Mouse (Mus musculus) lung, embryonic 14.5 days (tissue): ENCODE measurements at regions not wholly inside any gene's neighbourhood (a gene's known extent, or its start where the extent isn't known, plus 50 kb on each side); places are given as distances from the start of the nearest gene placed in this dataset.
"Not testable (repeated sequence)": the region's sequence is repeated elsewhere in the genome, so short reads cannot be mapped to it uniquely, and the experiment has no call there.

Source experiments
- ATAC-seq: fragments of 200-750 bp; cut with Nextera tagmentation; 2 replicates; pipeline ENCODE4 v1.8.0; 2017; ENCODE audit warnings: mild to moderate bottlenecking, moderate TSS enrichment, moderate library complexity; ENCODE audit not compliant: insufficient read depth
- DNase-seq: peaks from one replicate; pipeline ENCODE4 v3.0.0-alpha.2; 2015
- H3K27ac ChIP-seq: fragments of 300-500 bp; sonication (generic); 2 replicates; pipeline ENCODE4 v1.5.1; 2014; ENCODE audit warnings: low read depth, mild to moderate bottlenecking, moderate library complexity
- H3K27me3 ChIP-seq: fragments of 300-500 bp; sonication (generic); 2 replicates; pipeline ENCODE4 v1.6.1; 2014; ENCODE audit warnings: low read length, control low read depth; ENCODE audit not compliant: insufficient read depth
- H3K36me3 ChIP-seq: fragments of 300-500 bp; sonication (generic); 2 replicates; pipeline ENCODE4 v1.6.1; 2014; ENCODE audit warnings: control low read depth; ENCODE audit not compliant: insufficient read depth
- H3K4me1 ChIP-seq: fragments of 300-500 bp; sonication (generic); 2 replicates; pipeline ENCODE4 v1.6.1; 2014; ENCODE audit warnings: antibody characterized with exemption, control low read depth; ENCODE audit not compliant: insufficient read depth
- H3K4me2 ChIP-seq: fragments of 300-500 bp; sonication (generic); 2 replicates; pipeline ENCODE4 v1.6.1; 2014; ENCODE audit warnings: mild to moderate bottlenecking
- H3K4me3 ChIP-seq: fragments of 300-500 bp; sonication (generic); 2 replicates; pipeline ENCODE4 v1.5.1; 2014; ENCODE audit warnings: low read depth, low read length
- H3K9ac ChIP-seq: fragments of 300-500 bp; sonication (generic); 2 replicates; pipeline ENCODE4 v1.6.1; 2014
- H3K9me3 ChIP-seq: fragments of 300-500 bp; sonication (generic); 2 replicates; pipeline ENCODE4 v1.6.1; 2016; ENCODE audit warnings: low read depth, low read length, control low read depth
- CTCF ChIP-seq: IDR thresholded peaks from 2 replicates; pipeline ENCODE4 v1.5.1; 2016; ENCODE audit warnings: antibody characterized with exemption, low read depth
- WGBS: fragments of 180-500 bp; shearing (Covaris S2); extraction: QIAGEN DNeasy Blood & Tissue Kit; methylation state at CpG from one replicate; pipeline ENCODE4 v1.1.7; 2014; 5-methylcytosine and 5-hydroxymethylcytosine counted together

DNA sequence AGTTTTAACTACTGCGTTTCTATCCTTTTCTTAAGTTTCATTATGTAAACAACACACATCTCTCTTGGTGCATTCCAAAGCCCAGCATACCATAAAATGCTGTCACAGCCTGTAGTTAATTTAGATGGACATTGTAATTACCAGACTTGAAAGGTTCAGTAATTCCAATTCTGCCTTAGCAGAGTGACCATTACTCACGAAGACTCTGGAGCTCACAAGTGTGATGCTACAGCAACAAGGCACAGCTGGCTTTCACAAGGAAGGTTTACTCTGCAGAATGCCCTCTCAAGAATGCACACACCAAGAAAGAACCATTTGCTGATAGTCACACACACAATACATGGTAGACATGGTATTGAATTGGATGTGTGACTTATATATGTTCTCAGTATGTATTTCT is 342.6 kb upstream of the Adamts5 start:
- no peak for DNase-seq
- TF ChIP-seq CTCF: no peak
- WGBS: 53% methylated on average over 2 of the region's 2 CpGs
- Histone ChIP-seq H3K27me3 (no peaks in the 10 kb centered on the region), H3K4me1 (no peaks in the 10 kb centered on the region), H3K9ac (no peak overlapping the region), H3K9me3 (no peaks in the 10 kb centered on the region), H3K27ac (no peak overlapping the region), H3K36me3 (no peaks in the 10 kb centered on the region), H3K4me2 (no peak overlapping the region), H3K4me3 (no peak overlapping the region)
- no peak for ATAC-seq

DNA sequence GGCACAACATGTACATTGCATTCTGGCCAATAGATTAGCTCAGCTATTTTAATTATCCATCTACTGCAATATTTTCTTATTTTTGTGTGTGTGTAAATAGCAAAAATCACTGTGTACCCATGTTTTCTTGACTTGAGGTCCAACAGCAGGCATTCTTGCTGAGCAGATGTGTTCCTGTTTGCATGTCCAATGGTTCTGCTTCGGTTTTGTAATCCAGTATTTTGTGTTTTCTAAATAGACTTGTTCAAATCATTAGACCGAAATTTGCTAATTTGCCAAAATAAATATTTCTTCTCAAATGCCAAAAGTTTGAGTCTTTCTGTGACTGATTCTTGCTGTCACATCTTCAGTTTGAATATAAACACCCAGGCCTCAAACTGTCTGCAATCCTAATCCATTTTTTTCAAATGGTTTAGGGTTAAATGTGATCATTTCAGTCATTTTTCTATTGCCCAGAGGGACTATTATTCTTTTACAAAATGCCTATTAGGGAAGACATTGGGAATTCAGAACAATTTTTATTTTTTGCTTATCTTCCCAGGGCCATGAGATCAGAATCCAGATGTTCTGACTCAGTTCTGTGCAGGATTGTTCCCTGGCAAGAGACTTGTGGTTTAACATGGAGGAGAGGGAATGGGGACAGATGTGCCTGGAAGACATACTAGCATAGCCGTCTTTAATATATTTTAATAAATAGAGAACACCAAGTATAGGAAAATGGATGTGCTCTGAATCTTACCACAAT is 341.3 kb upstream of the Adamts5 start:
- Histone ChIP-seq H3K4me3 (no peak overlapping the region), H3K27ac (no peak overlapping the region), H3K9ac (no peak overlapping the region), H3K4me1 (no peaks in the 10 kb centered on the region), H3K9me3 (no peaks in the 10 kb centered on the region), H3K4me2 (no peak overlapping the region), H3K27me3 (no peaks in the 10 kb centered on the region), H3K36me3 (no peaks in the 10 kb centered on the region)
- TF ChIP-seq CTCF: no peak
- DNase-seq (peak; percentile 41), ATAC-seq (no peak)
- WGBS: 47% methylated on average over 3 of the region's 3 CpGs

DNA sequence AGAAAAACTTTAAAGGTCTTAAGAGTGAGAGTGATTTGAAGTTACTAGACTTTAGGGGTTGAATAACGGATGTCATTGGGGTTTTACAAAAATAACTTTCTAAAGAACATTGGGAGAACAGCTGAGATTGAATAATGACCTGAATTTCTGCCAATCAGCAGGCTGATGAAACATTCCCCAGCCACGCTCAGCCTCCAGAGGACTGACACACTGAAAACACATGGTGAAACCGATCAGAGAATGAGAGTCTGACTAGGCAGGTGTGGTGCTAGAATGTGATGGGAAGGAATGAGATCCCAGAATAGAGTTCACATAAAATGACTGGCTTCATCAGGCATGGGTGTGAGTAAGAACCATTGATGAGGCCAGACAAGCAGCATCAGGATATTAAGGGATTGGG is 321.4 kb upstream of the Adamts5 start:
- no peak for TF ChIP-seq CTCF
- 58% methylated on average over 3 of the region's 3 CpGs for whole genome bisulfite sequencing

DNA sequence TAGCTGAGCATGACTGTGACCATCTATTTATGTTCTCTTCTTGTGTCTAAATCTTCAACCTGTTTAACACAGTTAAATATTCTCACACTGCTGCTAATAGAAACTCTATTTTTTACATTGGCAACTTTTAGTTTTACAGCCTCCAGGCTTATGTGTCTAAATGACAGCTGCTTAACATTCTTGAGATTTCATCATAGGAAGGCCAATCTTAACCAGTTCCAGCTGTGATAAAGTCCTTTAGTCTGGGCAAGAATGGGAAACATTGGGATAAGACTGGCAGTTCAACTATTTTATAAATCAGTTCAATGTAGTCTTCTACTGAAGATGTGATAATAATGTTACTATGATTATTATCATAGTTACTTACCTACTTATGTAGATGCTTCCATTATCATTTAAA is 308.9 kb upstream of the Adamts5 start:
- no peak overlapping the region for H3K4me2 ChIP-seq
- H3K4me1 ChIP-seq: no peaks in the 10 kb centered on the region
- no peaks in the 10 kb centered on the region for H3K27me3 ChIP-seq
- no peaks in the 10 kb centered on the region for H3K9me3 ChIP-seq
- no peak for ATAC-seq
- no peak for TF ChIP-seq CTCF
- H3K9ac ChIP-seq: no peak overlapping the region
- no peaks in the 10 kb centered on the region for H3K36me3 ChIP-seq
- H3K27ac ChIP-seq: no peak overlapping the region
- no peak for DNase-seq
- no peak overlapping the region for H3K4me3 ChIP-seq

More for the DNA sequence above, 321.4 kb upstream of the Adamts5 start:
- H3K9me3 ChIP-seq: no peaks in the 10 kb centered on the region
- no peak overlapping the region for H3K4me3 ChIP-seq
- no peak for DNase-seq
- no peaks in the 10 kb centered on the region for H3K27me3 ChIP-seq
- ATAC-seq: no peak
- no peak overlapping the region for H3K9ac ChIP-seq
- no peak overlapping the region for H3K4me2 ChIP-seq
- no peak overlapping the region for H3K27ac ChIP-seq
- no peaks in the 10 kb centered on the region for H3K36me3 ChIP-seq
- no peaks in the 10 kb centered on the region for H3K4me1 ChIP-seq

DNA sequence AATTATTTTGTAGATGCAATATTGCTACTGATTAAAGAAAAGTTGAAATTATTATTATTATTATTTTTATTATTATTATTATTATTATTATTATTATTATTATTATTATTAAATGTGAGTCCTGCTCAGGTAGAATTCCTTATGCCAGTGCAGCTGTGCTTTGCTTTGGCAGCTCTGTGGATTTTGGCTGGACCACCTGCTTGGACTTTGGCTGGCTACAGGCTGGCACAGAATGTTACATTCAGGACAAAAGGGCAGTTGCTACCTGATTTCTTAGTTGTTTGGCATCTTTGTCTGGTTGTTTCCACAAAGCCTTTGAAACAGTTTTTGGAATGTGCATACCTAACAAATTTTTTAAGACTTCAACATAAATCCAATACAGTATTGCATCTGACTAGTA is 307.7 kb upstream of the Adamts5 start:
- Histone ChIP-seq H3K9me3 (no peaks in the 10 kb centered on the region), H3K9ac (no peak overlapping the region), H3K4me3 (no peak overlapping the region), H3K27me3 (no peaks in the 10 kb centered on the region), H3K4me1 (no peaks in the 10 kb centered on the region), H3K27ac (no peak overlapping the region), H3K4me2 (no peak overlapping the region), H3K36me3 (no peaks in the 10 kb centered on the region)
- TF ChIP-seq CTCF: no peak
- DNase-seq (no peak), ATAC-seq (no peak)

DNA sequence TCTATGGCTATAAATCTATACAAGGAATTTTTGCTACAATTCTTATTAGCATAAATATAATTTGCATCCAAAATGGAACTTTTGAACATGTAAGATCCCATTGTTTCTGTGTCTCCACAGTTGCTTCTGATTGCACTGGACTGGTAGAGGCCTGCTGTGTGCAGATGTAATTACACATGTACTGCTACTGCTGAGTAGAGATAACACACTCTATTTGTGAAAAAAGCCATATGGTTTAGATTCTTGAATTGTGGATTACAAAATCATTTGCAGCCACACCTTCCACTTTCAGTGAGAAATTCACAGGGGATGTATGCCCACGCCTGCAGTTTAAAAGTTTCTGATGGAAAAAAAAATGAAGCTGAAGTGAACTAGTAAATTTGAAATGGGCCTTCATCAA is 288.2 kb upstream of the Adamts5 start:
- no peak for ATAC-seq
- Histone ChIP-seq H3K9me3 (no peaks in the 10 kb centered on the region), H3K4me1 (no peaks in the 10 kb centered on the region), H3K4me3 (no peak overlapping the region), H3K9ac (no peak overlapping the region), H3K27me3 (no peaks in the 10 kb centered on the region), H3K4me2 (no peak overlapping the region), H3K27ac (no peak overlapping the region), H3K36me3 (no peaks in the 10 kb centered on the region)
- DNase-seq: no peak
- WGBS: 92% methylated on average over 1 of the region's 1 CpGs
- no peak for TF ChIP-seq CTCF

DNA sequence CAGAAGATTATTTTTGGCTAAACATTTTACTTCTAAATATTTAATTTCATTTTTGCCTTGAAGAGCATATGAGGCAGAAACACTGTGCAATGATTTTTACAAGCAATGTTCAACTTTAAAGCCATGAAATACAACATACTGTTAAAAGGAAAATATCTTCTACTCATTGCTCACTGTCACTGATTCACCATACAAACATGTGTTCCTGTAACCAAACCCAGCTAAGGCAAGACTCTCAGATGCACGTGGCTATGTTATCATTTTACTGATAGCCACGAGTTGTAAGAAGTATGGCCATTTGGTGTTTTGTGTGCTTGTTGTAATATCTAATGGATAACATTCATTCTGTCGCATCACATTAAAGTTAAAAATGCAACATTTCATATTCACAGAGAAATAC is 287.3 kb upstream of the Adamts5 start:
- H3K4me2 ChIP-seq: no peak overlapping the region
- no peaks in the 10 kb centered on the region for H3K27me3 ChIP-seq
- TF ChIP-seq CTCF: no peak
- H3K9ac ChIP-seq: no peak overlapping the region
- H3K27ac ChIP-seq: no peak overlapping the region
- ATAC-seq (no peak), DNase-seq (no peak)
- H3K36me3 ChIP-seq: no peaks in the 10 kb centered on the region
- H3K9me3 ChIP-seq: no peaks in the 10 kb centered on the region
- H3K4me1 ChIP-seq: no peaks in the 10 kb centered on the region
- WGBS: 54% methylated on average over 3 of the region's 3 CpGs
- no peak overlapping the region for H3K4me3 ChIP-seq

DNA sequence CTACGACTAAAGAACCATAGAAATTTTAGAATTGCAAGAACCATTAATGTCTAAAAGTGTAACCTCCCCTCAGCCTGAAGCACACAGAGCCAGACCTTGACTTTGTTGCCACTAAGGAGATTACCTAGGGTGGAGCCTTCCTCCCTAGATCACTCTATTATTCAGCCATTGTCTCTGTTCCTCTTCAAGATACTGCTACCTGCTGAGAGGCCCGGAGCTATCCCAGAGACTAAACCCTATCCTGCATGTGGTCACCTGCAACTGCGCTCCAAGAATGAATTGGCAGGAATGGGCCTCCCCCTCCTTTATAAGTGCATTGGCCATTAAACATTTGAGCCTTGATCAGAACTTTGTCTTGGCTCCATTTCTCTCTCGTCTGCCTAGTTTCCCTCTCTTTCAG is 286.0 kb upstream of the Adamts5 start:
- H3K36me3 ChIP-seq, H3K9me3 ChIP-seq, H3K27me3 ChIP-seq, DNase-seq, ATAC-seq, H3K4me1 ChIP-seq, H3K4me3 ChIP-seq, H3K4me2 ChIP-seq, H3K9ac ChIP-seq, H3K27ac ChIP-seq: not testable (repeated sequence)
- WGBS: 67% methylated on average over 4 of the region's 4 CpGs
